Mouse (Mus musculus) frontal cortex, postnatal 14 days (tissue): ENCODE measurements around the gene Actg2.

ENCODE experiments used
- DNase-seq, 2 experiments: peaks; one replicate each; pipeline ENCODE4 v3.0.0; 2022; ENCODE audit warnings: low spot score in 2 of 2

Actg2 gene

GRCm38 (mm10) chr6:83479193-83479592 lies 56.9 kb downstream of the Actg2 start:
- DNase-seq, result no peak

GRCm38 (mm10) chr6:83478628-83479027 lies 57.4 kb downstream of the Actg2 start:
- no peak for DNase-seq

DNA sequence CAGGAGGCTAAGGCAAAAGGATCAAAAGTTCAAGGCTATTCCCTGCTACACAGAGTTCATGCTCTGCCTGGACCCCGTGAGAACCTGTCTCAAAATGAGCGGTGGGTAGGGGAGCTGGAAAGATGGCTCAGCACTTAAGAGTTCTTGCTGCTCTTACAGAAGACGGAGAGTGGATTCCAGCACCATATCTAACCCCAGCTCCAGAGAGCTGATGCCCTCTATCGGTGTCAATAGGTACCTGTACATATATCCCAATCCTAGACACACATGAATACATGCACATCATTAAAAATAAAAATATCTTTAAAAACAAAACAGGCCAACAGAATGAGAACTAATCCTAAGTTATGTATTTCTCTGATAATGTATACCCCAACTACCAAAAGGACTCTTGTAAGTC lies 57.8 kb downstream of the Actg2 start:
- DNase-seq, result no peak

- no peak for DNase-seq
Measured at GRCm38 (mm10) chr6:83475431-83475830, 60.6 kb downstream of the Actg2 start.

DNA sequence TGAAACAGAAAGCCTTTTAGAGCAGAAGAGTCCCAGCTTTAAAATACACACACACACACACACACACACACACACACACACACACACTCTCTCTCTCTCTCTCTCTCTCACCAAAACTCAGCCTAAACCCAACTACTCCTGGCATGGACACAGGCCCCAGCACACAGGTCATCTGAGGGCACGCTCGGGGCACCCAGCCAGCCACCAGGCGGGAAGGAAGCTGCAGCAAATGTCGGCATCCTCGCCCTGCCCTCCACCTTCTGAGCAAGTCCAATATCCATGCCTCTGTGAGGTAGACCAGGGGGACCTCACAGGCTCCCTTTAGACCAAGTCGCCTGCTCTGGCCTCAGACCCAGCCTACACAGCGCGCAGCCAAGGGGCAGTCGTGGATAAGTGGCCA lies 62.8 kb downstream of the Actg2 start:
- no peak for DNase-seq

DNA sequence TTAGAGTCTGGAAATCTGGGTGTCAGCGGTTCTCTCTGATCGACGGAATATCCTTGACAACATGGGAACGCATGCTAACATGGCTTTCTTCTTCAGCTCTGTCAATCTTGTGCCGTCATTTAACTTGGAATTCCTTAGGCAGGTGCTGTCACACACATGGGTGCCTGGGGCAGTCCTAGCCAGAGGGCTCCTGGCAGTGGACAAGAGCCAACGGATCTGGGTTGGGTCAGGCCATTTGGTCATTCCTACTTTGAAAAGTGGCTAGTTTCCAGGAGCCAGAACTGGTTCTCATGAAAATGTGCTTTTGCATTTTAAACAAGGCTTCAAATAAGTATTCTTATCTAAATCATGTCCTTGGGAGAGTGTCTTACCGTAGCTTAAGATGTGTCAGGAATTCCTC lies 64.3 kb downstream of the Actg2 start:
- DNase-seq, result no peak

DNA sequence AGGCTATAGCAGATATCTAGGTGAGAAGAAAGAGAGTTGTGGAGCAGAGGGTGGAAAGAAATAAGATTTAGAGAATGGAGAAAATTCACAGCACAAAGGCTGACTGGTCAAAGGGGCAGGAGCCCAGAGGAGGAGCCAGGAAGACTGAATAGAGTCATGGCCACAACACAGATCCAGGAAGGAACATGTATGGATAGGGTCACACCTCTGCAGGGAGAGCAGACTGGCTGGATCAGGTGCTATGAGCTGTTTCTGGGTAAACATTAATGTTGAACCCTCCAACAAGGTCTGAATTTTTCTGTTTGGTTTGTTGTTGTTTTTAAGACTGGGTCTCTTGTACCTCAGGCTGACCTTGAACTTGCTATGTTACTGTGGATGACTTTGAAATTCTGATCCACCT lies 72.1 kb downstream of the Actg2 start:
- no peak for DNase-seq
